Mouse (Mus musculus): Measurements from ENCODE around the gene Ccdc24. TPM values are rescaled to one million over a fixed set of nuclear protein-coding genes. Genes with fewer than 3 reads are reported as not detected.

Gene Ccdc24
- polyA plus RNA-seq, 1 experiment from 2014 or later, result 1.2 TPM

- no peaks in the 10 kb centered on the region for H3K9me3 ChIP-seq
- no peak for ATAC-seq (ENCODE audit: insufficient number of reproducible peaks, low FRiP score, low TSS enrichment, low read depth)
- H3K4me2 ChIP-seq, result peak overlapping the region; percentile 91
- peaks cover 29% of the 10 kb centered on the region for H3K4me1 ChIP-seq
- no peak overlapping the region for H3K9ac ChIP-seq
- no peak overlapping the region for H3K27ac ChIP-seq
- H3K4me3 ChIP-seq, result peak overlapping the region; percentile 81; the same call in 1 of the 2 replicates
- H3K36me3 ChIP-seq, result peaks cover 29% of the 10 kb centered on the region
- H3K27me3 ChIP-seq, result no peaks in the 10 kb centered on the region
- WGBS, result 89% methylated on average over 8 of the region's 8 CpGs
These were observed 18.4 kb upstream of the Ccdc24 start for GRCm38 (mm10) chr4:117890750-117891149.

GRCm38 (mm10) chr4:117890031-117890430 is 17.7 kb upstream of the Ccdc24 start:
- Histone ChIP-seq H3K9ac (no peak overlapping the region), H3K4me2 (no peak overlapping the region), H3K9me3 (no peaks in the 10 kb centered on the region), H3K27ac (no peak overlapping the region), H3K36me3 (peaks cover 29% of the 10 kb centered on the region), H3K4me1 (peaks cover 29% of the 10 kb centered on the region), H3K4me3 (no peak overlapping the region), H3K27me3 (no peaks in the 10 kb centered on the region)
- ATAC-seq (ENCODE audit: insufficient number of reproducible peaks, low FRiP score, low TSS enrichment, low read depth), result no peak
- WGBS, result 93% methylated on average over 14 of the region's 14 CpGs

GRCm38 (mm10) chr4:117889471-117889870 is 17.1 kb upstream of the Ccdc24 start:
- 91% methylated on average over 15 of the region's 15 CpGs for WGBS
- Histone ChIP-seq H3K9ac (no peak overlapping the region), H3K4me2 (no peak overlapping the region), H3K4me1 (peaks cover 30% of the 10 kb centered on the region), H3K4me3 (no peak overlapping the region), H3K36me3 (peaks cover 29% of the 10 kb centered on the region), H3K27ac (no peak overlapping the region), H3K9me3 (no peaks in the 10 kb centered on the region), H3K27me3 (no peaks in the 10 kb centered on the region)
- no peak for ATAC-seq (ENCODE audit: insufficient number of reproducible peaks, low FRiP score, low TSS enrichment, low read depth)

- Histone ChIP-seq H3K27me3 (no peaks in the 10 kb centered on the region), H3K4me3 (no peak overlapping the region; the same call in 1 of the 2 replicates), H3K9ac (no peak overlapping the region)
These were observed 15.6 kb upstream of the Ccdc24 start for GRCm38 (mm10) chr4:117887920-117888319.

GRCm38 (mm10) chr4:117887133-117887532 is 14.8 kb upstream of the Ccdc24 start, which contains the start of gene Atp6v0b:
Gene Atp6v0b (minus strand): TSS chr4:117887333.
- H3K9ac ChIP-seq, result peak within 1 kb of the TSS; percentile 86
- peak within 1 kb of the TSS; percentile 94 for H3K4me2 ChIP-seq
- H3K27me3 ChIP-seq, result no peaks in the 10 kb centered on the region
- H3K36me3 ChIP-seq, result peaks cover 26% of the 10 kb centered on the region
- peak within 1 kb of the TSS; percentile 94 for H3K4me3 ChIP-seq
- peak within 1 kb of the TSS; percentile 71 for H3K27ac ChIP-seq
- H3K9me3 ChIP-seq, result no peaks in the 10 kb centered on the region
- peak; percentile 82 for ATAC-seq (ENCODE audit: insufficient number of reproducible peaks, low FRiP score, low TSS enrichment, low read depth)
- H3K4me1 ChIP-seq, result peaks cover 47% of the 10 kb centered on the region
- under 1% methylated on average over 37 of the region's 37 CpGs for WGBS

More at GRCm38 (mm10) chr4:117887920-117888319, 15.6 kb upstream of the Ccdc24 start:
- Histone ChIP-seq H3K36me3 (peaks cover 26% of the 10 kb centered on the region), H3K4me1 (peaks cover 41% of the 10 kb centered on the region), H3K4me2 (no peak overlapping the region), H3K9me3 (no peaks in the 10 kb centered on the region), H3K27ac (no peak overlapping the region)
- WGBS, result 75% methylated on average over 2 of the region's 2 CpGs
- ATAC-seq (ENCODE audit: insufficient number of reproducible peaks, low FRiP score, low TSS enrichment, low read depth), result no peak

- ATAC-seq (ENCODE audit: insufficient number of reproducible peaks, low FRiP score, low TSS enrichment, low read depth), result no peak
- peak overlapping the region; percentile 94 for H3K4me3 ChIP-seq
These were observed 14.3 kb upstream of the Ccdc24 start for GRCm38 (mm10) chr4:117886644-117887043.

GRCm38 (mm10) chr4:117885994-117886393 is 13.6 kb upstream of the Ccdc24 start:
- H3K4me3 ChIP-seq, result peak overlapping the region; percentile 94
- no peaks in the 10 kb centered on the region for H3K27me3 ChIP-seq
- ATAC-seq (ENCODE audit: insufficient number of reproducible peaks, low FRiP score, low TSS enrichment, low read depth), result no peak
- no peak overlapping the region for H3K9ac ChIP-seq
- H3K9me3 ChIP-seq, result no peaks in the 10 kb centered on the region
- peak overlapping the region; percentile 94 for H3K4me2 ChIP-seq
- H3K4me1 ChIP-seq, result peaks cover 47% of the 10 kb centered on the region
- WGBS, result 76% methylated on average over 9 of the region's 9 CpGs
- peaks cover 29% of the 10 kb centered on the region for H3K36me3 ChIP-seq
- no peak overlapping the region for H3K27ac ChIP-seq

More at GRCm38 (mm10) chr4:117886644-117887043, 14.3 kb upstream of the Ccdc24 start:
- peak overlapping the region; percentile 71 for H3K27ac ChIP-seq
- peaks cover 48% of the 10 kb centered on the region for H3K4me1 ChIP-seq
- peaks cover 26% of the 10 kb centered on the region for H3K36me3 ChIP-seq
- no peaks in the 10 kb centered on the region for H3K27me3 ChIP-seq
- H3K4me2 ChIP-seq, result peak overlapping the region; percentile 94
- H3K9ac ChIP-seq, result peak overlapping the region; percentile 86
- WGBS, result 1% methylated on average over 23 of the region's 24 CpGs
- no peaks in the 10 kb centered on the region for H3K9me3 ChIP-seq

GRCm38 (mm10) chr4:117885093-117885492 is 12.7 kb upstream of the Ccdc24 start:
- Histone ChIP-seq H3K27me3 (no peaks in the 10 kb centered on the region), H3K36me3 (peaks cover 37% of the 10 kb centered on the region), H3K9me3 (no peaks in the 10 kb centered on the region), H3K9ac (no peak overlapping the region), H3K4me2 (no peak overlapping the region), H3K4me3 (no peak overlapping the region), H3K4me1 (peaks cover 43% of the 10 kb centered on the region), H3K27ac (no peak overlapping the region)
- ATAC-seq (ENCODE audit: insufficient number of reproducible peaks, low FRiP score, low TSS enrichment, low read depth), result no peak
- 93% methylated on average over 10 of the region's 10 CpGs for WGBS

- Histone ChIP-seq H3K4me2 (peak overlapping the region; percentile 84), H3K9ac (no peak overlapping the region), H3K9me3 (no peaks in the 10 kb centered on the region), H3K27ac (no peak overlapping the region), H3K27me3 (no peaks in the 10 kb centered on the region), H3K4me1 (peaks cover 43% of the 10 kb centered on the region), H3K4me3 (peak overlapping the region; percentile 78; the same call in 1 of the 2 replicates), H3K36me3 (peaks cover 40% of the 10 kb centered on the region)
- ATAC-seq (ENCODE audit: insufficient number of reproducible peaks, low FRiP score, low TSS enrichment, low read depth), result no peak
- 100% methylated on average over 1 of the region's 1 CpGs for WGBS
These were observed 11.8 kb upstream of the Ccdc24 start for GRCm38 (mm10) chr4:117884146-117884545.

- no peaks in the 10 kb centered on the region for H3K9me3 ChIP-seq
These were observed 10.6 kb upstream of the Ccdc24 start, which contains the start of gene B4galt2 for GRCm38 (mm10) chr4:117882701-117883691. Gene B4galt2 (minus strand): TSS chr4:117883487.

GRCm38 (mm10) chr4:117878703-117879102 is 6.3 kb upstream of the Ccdc24 start:
- Histone ChIP-seq H3K36me3 (peaks cover 70% of the 10 kb centered on the region), H3K27ac (no peak overlapping the region), H3K4me1 (peaks cover 19% of the 10 kb centered on the region), H3K4me2 (no peak overlapping the region), H3K9ac (no peak overlapping the region), H3K4me3 (no peak overlapping the region), H3K9me3 (no peaks in the 10 kb centered on the region), H3K27me3 (no peaks in the 10 kb centered on the region)
- 77% methylated on average over 5 of the region's 5 CpGs for WGBS
- ATAC-seq (ENCODE audit: insufficient number of reproducible peaks, low FRiP score, low TSS enrichment, low read depth), result no peak

More at GRCm38 (mm10) chr4:117882701-117883691, 10.6 kb upstream of the Ccdc24 start, which contains the start of gene B4galt2:
- Histone ChIP-seq H3K4me1 (peaks cover 43% of the 10 kb centered on the region), H3K4me2 (peak within 1 kb of the TSS; percentile 84), H3K4me3 (peak within 1 kb of the TSS; percentile 78), H3K9ac (peak within 1 kb of the TSS; percentile 82), H3K27ac (peak within 1 kb of the TSS; percentile 78), H3K27me3 (no peaks in the 10 kb centered on the region), H3K36me3 (peaks cover 48% of the 10 kb centered on the region)
- peak; percentile 58; the same call in 1 of the 2 replicates for ATAC-seq (ENCODE audit: insufficient number of reproducible peaks, low FRiP score, low TSS enrichment, low read depth)
- WGBS, result under 1% methylated on average over 76 of the region's 103 CpGs

- WGBS, result 56% methylated on average over 10 of the region's 10 CpGs
- Histone ChIP-seq H3K9me3 (no peaks in the 10 kb centered on the region), H3K27ac (no peak overlapping the region), H3K36me3 (peaks cover 74% of the 10 kb centered on the region), H3K27me3 (no peaks in the 10 kb centered on the region), H3K4me3 (no peak overlapping the region), H3K9ac (no peak overlapping the region), H3K4me1 (peaks cover 15% of the 10 kb centered on the region), H3K4me2 (no peak overlapping the region)
- no peak for ATAC-seq (ENCODE audit: insufficient number of reproducible peaks, low FRiP score, low TSS enrichment, low read depth)
These were observed 5.9 kb upstream of the Ccdc24 start for GRCm38 (mm10) chr4:117878301-117878700.

Data from limb, embryonic 15.5 days (tissue).